Mouse (Mus musculus): ENCODE measurements at regions not wholly inside any gene's neighbourhood (a gene's known extent, or its start where the extent isn't known, plus 50 kb on each side); places are given as distances from the start of the nearest gene placed in this dataset.

DNA sequence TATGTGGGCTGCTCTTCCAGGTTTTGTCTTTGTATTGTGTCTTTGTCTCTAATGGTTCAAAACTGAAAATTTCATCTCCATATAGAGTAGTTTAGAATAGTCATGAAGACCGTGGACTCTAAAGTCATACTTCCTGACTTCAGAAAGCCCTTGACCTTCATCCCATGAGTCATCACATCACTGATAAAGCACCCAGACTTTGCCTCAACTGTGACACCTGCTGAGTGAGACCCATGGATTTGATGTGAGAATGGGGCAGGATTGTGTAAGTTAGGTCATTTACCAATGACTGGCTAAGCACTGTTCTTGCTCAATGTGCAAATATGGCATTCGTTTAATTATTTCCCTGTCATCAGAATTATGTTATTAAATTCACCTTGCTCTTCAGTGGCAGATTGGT lies 714.2 kb downstream of the Tmem132b start:
- H3K4me3 ChIP-seq (ENCODE audit: low read depth, low read length), result no peak overlapping the region
- ATAC-seq (ENCODE audit: extremely low read depth, insufficient number of reproducible peaks, low FRiP score, poor library complexity, severe bottlenecking) (no peak), DNase-seq (ENCODE audit: low spot score) (no peak)
- H3K27me3 ChIP-seq (ENCODE audit: insufficient read depth, low read length), result no peaks in the 10 kb centered on the region
- peaks cover 50% of the 10 kb centered on the region for H3K9me3 ChIP-seq (replicated peaks)
- H3K4me1 ChIP-seq (ENCODE audit: insufficient read depth, low read depth, low read length), result no peaks in the 10 kb centered on the region
- no peaks in the 10 kb centered on the region for H3K36me3 ChIP-seq (replicated peaks)
- TF ChIP-seq GATA1 (IDR thresholded peaks at IDR 0.05; ENCODE audit: borderline replicate concordance, low read length), result no peak
- no peak for TF ChIP-seq TAL1 (conservative IDR thresholded peaks at IDR 0.05; ENCODE audit: low read depth, low read length)
- TF ChIP-seq GATA2 (IDR thresholded peaks at IDR 0.05; ENCODE audit: borderline replicate concordance, low read depth, low read length), result no peak
- TF ChIP-seq POLR2AphosphoS5 (IDR thresholded peaks at IDR 0.05; ENCODE audit: insufficient replicate concordance, low read depth, low read length), result no peak
- TF ChIP-seq CTCF (IDR thresholded peaks at IDR 0.05; ENCODE audit: low read depth, low read length), result no peak

DNA sequence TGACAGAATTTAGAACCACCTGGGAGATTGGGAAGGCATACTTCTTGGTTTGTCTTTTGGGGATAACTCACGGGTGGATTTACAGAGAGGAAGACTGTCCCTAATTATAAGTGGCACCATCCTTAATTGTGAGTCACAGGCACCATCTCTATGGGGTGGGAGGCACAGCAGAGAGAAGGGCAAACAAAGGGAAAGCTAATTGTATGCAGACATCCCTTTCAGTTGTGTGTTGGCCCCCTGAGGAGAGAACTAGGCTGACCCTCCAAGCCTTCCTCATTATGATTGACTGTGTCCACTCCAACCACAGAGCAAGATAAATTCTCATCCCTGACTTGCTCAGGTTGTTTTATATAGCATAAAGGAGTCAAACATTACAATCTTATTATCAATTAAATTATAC lies 718.8 kb downstream of the Tmem132b start:
- Histone ChIP-seq H3K27me3 (ENCODE audit: insufficient read depth, low read length) (no peaks in the 10 kb centered on the region), H3K4me3 (ENCODE audit: low read depth, low read length) (no peak overlapping the region), H3K36me3 (replicated peaks) (no peaks in the 10 kb centered on the region), H3K9me3 (replicated peaks) (peaks cover 42% of the 10 kb centered on the region), H3K4me1 (ENCODE audit: insufficient read depth, low read depth, low read length) (no peaks in the 10 kb centered on the region)
- no peak for ATAC-seq (ENCODE audit: extremely low read depth, insufficient number of reproducible peaks, low FRiP score, poor library complexity, severe bottlenecking)
- TF ChIP-seq TAL1 (conservative IDR thresholded peaks at IDR 0.05; ENCODE audit: low read depth, low read length), result no peak
- no peak for TF ChIP-seq POLR2AphosphoS5 (IDR thresholded peaks at IDR 0.05; ENCODE audit: insufficient replicate concordance, low read depth, low read length)
- TF ChIP-seq GATA2 (IDR thresholded peaks at IDR 0.05; ENCODE audit: borderline replicate concordance, low read depth, low read length), result no peak
- TF ChIP-seq GATA1 (IDR thresholded peaks at IDR 0.05; ENCODE audit: borderline replicate concordance, low read length), result no peak
- TF ChIP-seq CTCF (IDR thresholded peaks at IDR 0.05; ENCODE audit: low read depth, low read length), result no peak
- no peak for DNase-seq (ENCODE audit: low spot score)

DNA sequence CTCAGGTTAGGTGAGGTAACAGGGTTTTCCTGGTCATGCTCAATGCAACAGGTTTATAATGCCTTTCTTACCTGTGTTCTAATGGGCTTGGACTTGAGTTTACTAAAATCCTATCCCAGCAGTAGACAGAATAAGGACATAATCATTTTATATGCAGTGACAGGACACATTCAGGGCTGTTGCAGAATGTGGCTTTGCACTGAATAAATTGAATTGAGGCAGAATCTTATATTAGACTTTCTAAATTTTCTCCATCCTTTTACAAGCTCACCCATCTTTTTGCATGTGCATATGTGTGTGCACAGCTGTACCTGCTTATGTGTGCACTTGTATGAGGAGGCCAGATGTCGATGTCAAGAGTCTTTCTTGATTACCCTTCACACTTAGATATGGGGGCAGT lies 723.1 kb downstream of the Tmem132b start:
- TF ChIP-seq GATA2 (IDR thresholded peaks at IDR 0.05; ENCODE audit: borderline replicate concordance, low read depth, low read length), result no peak
- TF ChIP-seq GATA1 (IDR thresholded peaks at IDR 0.05; ENCODE audit: borderline replicate concordance, low read length), result no peak
- no peak for TF ChIP-seq CTCF (IDR thresholded peaks at IDR 0.05; ENCODE audit: low read depth, low read length)
- TF ChIP-seq POLR2AphosphoS5 (IDR thresholded peaks at IDR 0.05; ENCODE audit: insufficient replicate concordance, low read depth, low read length), result no peak
- no peak for TF ChIP-seq TAL1 (conservative IDR thresholded peaks at IDR 0.05; ENCODE audit: low read depth, low read length)
- no peaks in the 10 kb centered on the region for H3K36me3 ChIP-seq (replicated peaks)
- no peak overlapping the region for H3K4me3 ChIP-seq (ENCODE audit: low read depth, low read length)
- no peaks in the 10 kb centered on the region for H3K4me1 ChIP-seq (ENCODE audit: insufficient read depth, low read depth, low read length)
- no peak for ATAC-seq (ENCODE audit: extremely low read depth, insufficient number of reproducible peaks, low FRiP score, poor library complexity, severe bottlenecking)
- no peak for DNase-seq (ENCODE audit: low spot score)
- peaks cover 35% of the 10 kb centered on the region for H3K9me3 ChIP-seq (replicated peaks)
- H3K27me3 ChIP-seq (ENCODE audit: insufficient read depth, low read length), result no peaks in the 10 kb centered on the region

DNA sequence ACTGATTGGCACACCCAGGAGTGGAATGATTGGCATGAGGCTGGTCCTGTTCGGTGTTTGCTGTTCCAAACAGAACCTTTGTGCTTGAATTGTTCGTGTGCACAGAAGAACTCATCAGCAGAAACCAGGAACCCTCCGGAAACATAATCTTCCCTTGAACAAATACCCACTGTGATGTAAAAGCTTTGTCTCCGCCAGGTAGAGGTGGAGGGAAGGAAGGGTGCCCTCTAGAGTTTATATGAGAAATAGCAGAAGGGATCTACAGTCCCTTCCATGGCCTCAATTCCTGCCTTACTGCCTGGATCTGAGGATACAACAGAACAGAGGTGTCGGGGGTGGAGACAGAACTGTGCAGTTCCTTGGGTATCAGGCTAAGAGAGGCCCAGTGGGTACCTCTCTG lies 726.3 kb downstream of the Tmem132b start:
- H3K9me3 ChIP-seq (replicated peaks), result peaks cover 45% of the 10 kb centered on the region
- TF ChIP-seq TAL1 (conservative IDR thresholded peaks at IDR 0.05; ENCODE audit: low read depth, low read length) (no peak), POLR2AphosphoS5 (IDR thresholded peaks at IDR 0.05; ENCODE audit: insufficient replicate concordance, low read depth, low read length) (no peak), CTCF (IDR thresholded peaks at IDR 0.05; ENCODE audit: low read depth, low read length) (no peak), GATA2 (IDR thresholded peaks at IDR 0.05; ENCODE audit: borderline replicate concordance, low read depth, low read length) (no peak), GATA1 (IDR thresholded peaks at IDR 0.05; ENCODE audit: borderline replicate concordance, low read length) (no peak)
- ATAC-seq (ENCODE audit: extremely low read depth, insufficient number of reproducible peaks, low FRiP score, poor library complexity, severe bottlenecking), result no peak

DNA sequence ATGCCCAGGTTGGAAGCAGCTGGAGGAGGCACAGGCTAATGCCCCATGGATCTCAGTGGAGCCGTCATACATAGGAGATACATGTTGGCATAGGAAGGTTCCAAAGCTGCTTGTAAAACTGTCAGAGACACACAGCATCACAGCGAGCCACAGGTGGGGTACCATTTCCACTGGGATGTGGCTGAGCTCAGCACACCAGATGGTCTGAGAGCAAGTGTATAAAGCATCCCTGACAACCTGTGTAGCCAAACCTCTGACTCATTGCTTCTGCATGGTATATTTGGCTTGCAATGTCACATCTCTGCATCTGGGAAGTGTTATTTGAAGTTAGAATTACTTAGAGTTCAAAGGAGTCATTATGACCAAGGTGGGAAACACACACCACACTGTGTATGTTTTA lies 734.9 kb downstream of the Tmem132b start:
- no peaks in the 10 kb centered on the region for H3K27me3 ChIP-seq (ENCODE audit: insufficient read depth, low read length)
- no peak overlapping the region for H3K4me3 ChIP-seq (ENCODE audit: low read depth, low read length)
- no peak for ATAC-seq (ENCODE audit: extremely low read depth, insufficient number of reproducible peaks, low FRiP score, poor library complexity, severe bottlenecking)
- no peak for TF ChIP-seq GATA2 (IDR thresholded peaks at IDR 0.05; ENCODE audit: borderline replicate concordance, low read depth, low read length)
- no peak for TF ChIP-seq CTCF (IDR thresholded peaks at IDR 0.05; ENCODE audit: low read depth, low read length)
- no peak for TF ChIP-seq GATA1 (IDR thresholded peaks at IDR 0.05; ENCODE audit: borderline replicate concordance, low read length)
- no peak for TF ChIP-seq TAL1 (conservative IDR thresholded peaks at IDR 0.05; ENCODE audit: low read depth, low read length)
- TF ChIP-seq POLR2AphosphoS5 (IDR thresholded peaks at IDR 0.05; ENCODE audit: insufficient replicate concordance, low read depth, low read length), result no peak
- peaks cover 49% of the 10 kb centered on the region for H3K9me3 ChIP-seq (replicated peaks)
- no peaks in the 10 kb centered on the region for H3K4me1 ChIP-seq (ENCODE audit: insufficient read depth, low read depth, low read length)
- no peaks in the 10 kb centered on the region for H3K36me3 ChIP-seq (replicated peaks)
- DNase-seq (ENCODE audit: low spot score), result no peak

More for the DNA sequence above, 726.3 kb downstream of the Tmem132b start:
- H3K27me3 ChIP-seq (ENCODE audit: insufficient read depth, low read length), result no peaks in the 10 kb centered on the region
- H3K4me1 ChIP-seq (ENCODE audit: insufficient read depth, low read depth, low read length), result no peaks in the 10 kb centered on the region
- H3K36me3 ChIP-seq (replicated peaks), result no peaks in the 10 kb centered on the region
- DNase-seq (ENCODE audit: low spot score), result no peak
- no peak overlapping the region for H3K4me3 ChIP-seq (ENCODE audit: low read depth, low read length)

DNA sequence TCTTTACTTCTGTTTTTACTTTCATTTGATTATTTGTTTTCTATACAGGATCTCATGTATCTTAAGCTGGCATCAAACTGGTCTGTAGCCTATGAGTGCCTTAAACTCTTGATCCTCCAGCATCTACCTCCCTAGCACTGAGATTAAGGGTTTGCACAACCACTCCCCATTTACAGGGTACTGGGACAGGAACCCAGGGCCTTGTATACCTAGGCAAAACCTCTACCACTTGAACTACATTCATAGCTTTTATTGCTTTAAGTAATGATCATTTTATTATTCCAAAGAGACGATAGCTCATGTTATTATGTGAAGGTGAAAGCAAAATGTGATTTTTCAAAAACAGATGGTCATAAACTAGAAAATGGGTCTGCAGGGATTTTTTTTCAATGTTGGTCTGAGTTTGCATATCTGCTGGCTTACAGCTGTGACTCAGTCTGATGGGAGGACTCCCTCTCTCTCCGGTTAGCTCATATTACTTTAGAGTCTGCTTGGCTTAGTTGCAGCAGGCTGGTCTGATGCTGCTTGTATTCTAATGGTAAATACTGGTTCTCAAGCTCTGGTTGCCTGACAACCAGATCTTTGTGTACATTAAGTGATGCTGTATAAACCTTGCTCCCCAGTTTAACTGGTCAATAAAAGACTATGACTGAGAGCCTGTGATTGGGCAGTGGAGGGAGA lies 735.5 kb downstream of the Tmem132b start:
- Histone ChIP-seq H3K9me3 (replicated peaks) (peaks cover 47% of the 10 kb centered on the region), H3K4me1 (ENCODE audit: insufficient read depth, low read depth, low read length) (no peaks in the 10 kb centered on the region), H3K4me3 (ENCODE audit: low read depth, low read length) (no peak overlapping the region), H3K36me3 (replicated peaks) (no peaks in the 10 kb centered on the region), H3K27me3 (ENCODE audit: insufficient read depth, low read length) (no peaks in the 10 kb centered on the region)
- TF ChIP-seq GATA1 (IDR thresholded peaks at IDR 0.05; ENCODE audit: borderline replicate concordance, low read length), result no peak
- no peak for TF ChIP-seq CTCF (IDR thresholded peaks at IDR 0.05; ENCODE audit: low read depth, low read length)
- DNase-seq (ENCODE audit: low spot score) (no peak), ATAC-seq (ENCODE audit: extremely low read depth, insufficient number of reproducible peaks, low FRiP score, poor library complexity, severe bottlenecking) (no peak)
